Comparison of ENCODE assay signal across 11 mouse cellular contexts in genomic region chr2:91429915-91430599, GRCm38 (mm10). TPM values are rescaled to one million over a fixed set of nuclear protein-coding genes. Genes with fewer than 3 reads are reported as not detected.
DNase-seq lines count a peak whose midpoint lies in the region; ATAC-seq and TF ChIP-seq lines count a peak whose summit lies in the region.
"Had no signal": no experiment of that assay in that cellular context is flagged by ENCODE, and none has a peak within 500 bp of the region (broad histone marks: within the 10 kb centered on the region; RNA-seq: fewer than 3 reads in every experiment).

No protein-coding gene starts in this region.

- 23% methylated on average over 9 of the region's 9 CpGs for WGBS in embryonic facial prominence, embryonic 12.5 days
- WGBS in hindbrain, embryonic 14.5 days = 11% methylated on average over 9 of the region's 9 CpGs
- 9% methylated on average over 9 of the region's 9 CpGs for WGBS in neural tube, embryonic 14.5 days
- WGBS in liver, embryonic 12.5 days (ENCODE audit: insufficient replicate concordance) = 49% methylated on average over 9 of the region's 9 CpGs

- no peak overlapping the region for H3K9ac ChIP-seq in embryonic facial prominence, embryonic 12.5 days
- H3K9ac ChIP-seq in hindbrain, embryonic 14.5 days = no peak overlapping the region
- H3K9ac ChIP-seq in neural tube, embryonic 14.5 days (replicated peaks; ENCODE audit: low read depth, low read length) = no peak overlapping the region
- H3K9ac ChIP-seq in liver, embryonic 12.5 days = no peak overlapping the region

- no peak overlapping the region for H3K4me2 ChIP-seq in embryonic facial prominence, embryonic 12.5 days (replicated peaks)
- H3K4me2 ChIP-seq in hindbrain, embryonic 14.5 days (replicated peaks) = peak overlapping the region; percentile 20
- H3K4me2 ChIP-seq in neural tube, embryonic 14.5 days (ENCODE audit: low read depth, low read length) = no peak overlapping the region
- no peak overlapping the region for H3K4me2 ChIP-seq in liver, embryonic 12.5 days

- H3K27me3 ChIP-seq in embryonic facial prominence, embryonic 12.5 days = no peaks in the 10 kb centered on the region
- no peaks in the 10 kb centered on the region for H3K27me3 ChIP-seq in hindbrain, embryonic 14.5 days (ENCODE audit: control insufficient read depth, insufficient read depth, low read length)
- no peaks in the 10 kb centered on the region for H3K27me3 ChIP-seq in neural tube, embryonic 14.5 days (ENCODE audit: control insufficient read depth, insufficient read depth, low read length)
- no peaks in the 10 kb centered on the region for H3K27me3 ChIP-seq in liver, embryonic 12.5 days (replicated peaks)

- H3K4me3 ChIP-seq in layer of hippocampus, adult 2 months = no peak overlapping the region; the same call in 1 of the 2 replicates
- no peak overlapping the region for H3K4me3 ChIP-seq in embryonic facial prominence, embryonic 12.5 days
- no peak overlapping the region for H3K4me3 ChIP-seq in hindbrain, embryonic 14.5 days (replicated peaks; ENCODE audit: low read length)
- H3K4me3 ChIP-seq in neural tube, embryonic 14.5 days (ENCODE audit: low read depth, low read length) = no peak overlapping the region
- H3K4me3 ChIP-seq in liver, embryonic 12.5 days = no peak overlapping the region

- ATAC-seq in embryonic facial prominence, embryonic 12.5 days (ENCODE audit: insufficient number of reproducible peaks, insufficient read depth, low FRiP score, low TSS enrichment) = no peak
- ATAC-seq in hindbrain, embryonic 14.5 days (ENCODE audit: low FRiP score) = peak; percentile 68; the same call in 1 of the 2 replicates
- no peak for ATAC-seq in neural tube, embryonic 14.5 days (ENCODE audit: low read depth)
- no peak for ATAC-seq in liver, embryonic 12.5 days

- no peak for TF ChIP-seq CTCF in layer of hippocampus, adult 2 months (conservative IDR thresholded peaks at IDR 0.05)

- H3K36me3 ChIP-seq in embryonic facial prominence, embryonic 12.5 days = no peaks in the 10 kb centered on the region
- no peaks in the 10 kb centered on the region for H3K36me3 ChIP-seq in hindbrain, embryonic 14.5 days (replicated peaks; ENCODE audit: control insufficient read depth, insufficient read depth)
- H3K36me3 ChIP-seq in neural tube, embryonic 14.5 days (ENCODE audit: control insufficient read depth, insufficient read depth, low read length) = no peaks in the 10 kb centered on the region
- no peaks in the 10 kb centered on the region for H3K36me3 ChIP-seq in liver, embryonic 12.5 days

- DNase-seq in layer of hippocampus, adult 2 months (ENCODE audit: low spot score in 2 of 2) = no peak
- no peak for DNase-seq in layer of hippocampus, postnatal 25 days (ENCODE audit: extremely low spot score in 1 of 2, low spot score in 1 of 2)
- no peak for DNase-seq in hindbrain, embryonic 14.5 days (ENCODE audit: low spot score)
- no peak for DNase-seq in cerebellum, adult 18-20 months
- DNase-seq in urinary bladder, postnatal 4 days (ENCODE audit: low spot score in 2 of 2) = no peak
- DNase-seq: cerebellum, adult 11-12 months; kidney, adult 18-20 months; thymus, postnatal 4 days had no signal

- H3K4me1 ChIP-seq in embryonic facial prominence, embryonic 12.5 days = peaks cover 6% of the 10 kb centered on the region; the same call in 1 of the 2 replicates
- peaks cover 14% of the 10 kb centered on the region for H3K4me1 ChIP-seq in hindbrain, embryonic 14.5 days (replicated peaks; ENCODE audit: control insufficient read depth, insufficient read depth, low read length)
- peaks cover 13% of the 10 kb centered on the region; the same call in 1 of the 2 replicates for H3K4me1 ChIP-seq in neural tube, embryonic 14.5 days (ENCODE audit: control insufficient read depth, insufficient read depth, low read length)
- no peaks in the 10 kb centered on the region for H3K4me1 ChIP-seq in liver, embryonic 12.5 days

- H3K27ac ChIP-seq in layer of hippocampus, adult 2 months = peak overlapping the region; percentile 71
- peak overlapping the region; percentile 30; the same call in 1 of the 2 replicates for H3K27ac ChIP-seq in embryonic facial prominence, embryonic 12.5 days
- peak overlapping the region; percentile 70 for H3K27ac ChIP-seq in hindbrain, embryonic 14.5 days
- H3K27ac ChIP-seq in neural tube, embryonic 14.5 days (ENCODE audit: low read depth, low read length) = 0 out of 2 replicates have a peak overlapping the region, but pooled peaks have one; percentile 10
- no peak overlapping the region for H3K27ac ChIP-seq in liver, embryonic 12.5 days

- no peaks in the 10 kb centered on the region for H3K9me3 ChIP-seq in embryonic facial prominence, embryonic 12.5 days
- no peaks in the 10 kb centered on the region for H3K9me3 ChIP-seq in hindbrain, embryonic 14.5 days (ENCODE audit: control insufficient read depth, low read length)
- H3K9me3 ChIP-seq in neural tube, embryonic 14.5 days (ENCODE audit: control insufficient read depth, low read length) = no peaks in the 10 kb centered on the region
- H3K9me3 ChIP-seq in liver, embryonic 12.5 days (replicated peaks) = no peaks in the 10 kb centered on the region

RNA-seq across cellular contexts. Expression of gene 1110051M20Rik, which starts 14.4 kb away (rescaled TPM):
- 100 to 1,000 TPM; 110 to 122 TPM for total RNA-seq in layer of hippocampus, adult 2 months (2021)
- total RNA-seq in layer of hippocampus, postnatal 25 days (2021) = 100 to 1,000 TPM; 101 to 108 TPM
- polyA plus RNA-seq in embryonic facial prominence, embryonic 12.5 days (2016; fragmentation: Nextera tagmentation; extraction: Ambion mirVana) = 71.3 and 80.1 TPM in 2 replicates
- polyA plus RNA-seq in hindbrain, embryonic 14.5 days (2014; fragmentation: Nextera tagmentation; extraction: Ambion mirVana) = 143 and 155 TPM in 2 replicates
- 149 and 163 TPM in 2 replicates for polyA plus RNA-seq in neural tube, embryonic 14.5 days (2014; fragmentation: Nextera tagmentation; extraction: Ambion mirVana)
- 9.1 and 10.4 TPM in 2 replicates for polyA plus RNA-seq in liver, embryonic 12.5 days (2016; fragmentation: Nextera tagmentation; extraction: Ambion mirVana)

RNA-seq across cellular contexts. Expression of gene Lrp4, which starts 27.3 kb away (rescaled TPM):
- total RNA-seq in layer of hippocampus, adult 2 months (2021) = 10 to 100 TPM; 30.1 to 30.6 TPM
- 10 to 100 TPM; 33.3 to 33.8 TPM for total RNA-seq in layer of hippocampus, postnatal 25 days (2021)
- 7.9 and 8.2 TPM in 2 replicates for polyA plus RNA-seq in embryonic facial prominence, embryonic 12.5 days (2016; fragmentation: Nextera tagmentation; extraction: Ambion mirVana)
- 4.1 and 4.5 TPM in 2 replicates for polyA plus RNA-seq in hindbrain, embryonic 14.5 days (2014; fragmentation: Nextera tagmentation; extraction: Ambion mirVana)
- 6.4 and 7.2 TPM in 2 replicates for polyA plus RNA-seq in neural tube, embryonic 14.5 days (2014; fragmentation: Nextera tagmentation; extraction: Ambion mirVana)
- polyA plus RNA-seq in liver, embryonic 12.5 days (2016; fragmentation: Nextera tagmentation; extraction: Ambion mirVana) = 1.0 and 1.2 TPM in 2 replicates
